Mouse (Mus musculus): ENCODE results near the gene Osbp2.

- no peak for TF ChIP-seq GATA1 (IDR thresholded peaks at IDR 0.05; ENCODE audit: low read length)
- no peak for TF ChIP-seq TAL1 (IDR thresholded peaks at IDR 0.05; ENCODE audit: low read length)
Measured at GRCm38 (mm10) chr11:3853031-3853430, 10.7 kb downstream of the Osbp2 start.
